Mouse (Mus musculus) lung, postnatal 25 days (tissue): Measurements from ENCODE around the gene Prr13.
A peak's percentile ranks its signal among the peaks of the same experiment; 100 is the strongest.

Experiments used
- DNase-seq: peaks from one replicate; pipeline ENCODE4 v3.0.0; 2022; ENCODE audit warnings: low spot score

Gene Prr13

GRCm38 (mm10) chr15:102458904-102459317 lies at the start of gene Prr13:
TSS of gene Prr13 (plus strand) at chr15:102459028.
- DNase-seq: peak; percentile 97

- no peak for DNase-seq
Observed at GRCm38 (mm10) chr15:102409286-102409685, 49.5 kb upstream of the Prr13 start.

- no peak for DNase-seq
Observed at GRCm38 (mm10) chr15:102411077-102411476, 47.8 kb upstream of the Prr13 start.

- no peak for DNase-seq
Observed at GRCm38 (mm10) chr15:102413687-102414086, 45.1 kb upstream of the Prr13 start.

GRCm38 (mm10) chr15:102417524-102417923 lies 41.3 kb upstream of the Prr13 start:
- DNase-seq: no peak

- DNase-seq: no peak
Observed at GRCm38 (mm10) chr15:102420986-102421385, 37.8 kb upstream of the Prr13 start.

- peak; percentile 70 for DNase-seq
Observed at GRCm38 (mm10) chr15:102421437-102421836, 37.4 kb upstream of the Prr13 start.

GRCm38 (mm10) chr15:102423602-102424240 lies 35.1 kb upstream of the Prr13 start:
- DNase-seq: no peak

- DNase-seq: no peak
Observed at GRCm38 (mm10) chr15:102424657-102425056, 34.2 kb upstream of the Prr13 start.

- no peak for DNase-seq
Observed at GRCm38 (mm10) chr15:102426963-102427362, 31.9 kb upstream of the Prr13 start.

- no peak for DNase-seq
Observed at GRCm38 (mm10) chr15:102432046-102432445, 26.8 kb upstream of the Prr13 start.

- no peak for DNase-seq
Observed at GRCm38 (mm10) chr15:102433173-102433572, 25.7 kb upstream of the Prr13 start.

GRCm38 (mm10) chr15:102442490-102442889 lies 16.3 kb upstream of the Prr13 start:
- peak; percentile 86 for DNase-seq

- DNase-seq: no peak
Observed at GRCm38 (mm10) chr15:102445146-102445545, 13.7 kb upstream of the Prr13 start, which contains the start of gene Amhr2. TSS of gene Amhr2 (plus strand) at chr15:102445367.

- no peak for DNase-seq
Observed at GRCm38 (mm10) chr15:102446448-102446847, 12.4 kb upstream of the Prr13 start.

- DNase-seq: no peak
Observed at GRCm38 (mm10) chr15:102449366-102449765, 9.5 kb upstream of the Prr13 start.

GRCm38 (mm10) chr15:102450928-102451327 lies 7.9 kb upstream of the Prr13 start:
- DNase-seq: peak; percentile 40

GRCm38 (mm10) chr15:102451666-102452430 lies 7.0 kb upstream of the Prr13 start:
- peak; percentile 44 for DNase-seq

GRCm38 (mm10) chr15:102455993-102456392 lies 2.8 kb upstream of the Prr13 start:
- DNase-seq: no peak

GRCm38 (mm10) chr15:102458050-102458736 lies 635 bp upstream of the Prr13 start:
- DNase-seq: no peak

- no peak for DNase-seq
Observed at GRCm38 (mm10) chr15:102459381-102459780, 553 bp downstream of the Prr13 start.

GRCm38 (mm10) chr15:102459847-102460246 lies 1.0 kb downstream of the Prr13 start:
- no peak for DNase-seq

- DNase-seq: no peak
Observed at GRCm38 (mm10) chr15:102460409-102460808, 1.6 kb downstream of the Prr13 start.
